Comparison of ENCODE assay signal across 26 mouse cellular contexts in the genomic region with DNA sequence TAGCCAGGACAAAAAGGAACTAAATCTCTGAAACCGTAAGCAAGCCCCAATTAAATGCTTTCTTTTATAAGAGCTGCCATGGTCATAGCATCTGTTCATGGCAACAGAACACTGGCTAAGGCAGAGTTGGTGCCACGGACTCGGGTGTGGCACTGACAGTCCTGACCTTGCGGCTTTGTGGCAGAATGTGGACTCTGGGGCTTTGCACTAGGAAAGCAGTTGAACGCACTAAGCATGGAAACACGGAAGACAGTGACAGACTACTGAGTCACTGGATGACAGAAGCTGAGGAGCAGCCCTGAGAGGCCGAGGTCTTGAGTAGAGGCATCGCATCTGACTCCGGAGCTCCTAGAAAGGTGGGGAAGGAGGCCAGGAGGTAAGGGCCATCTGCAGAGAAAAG. TPM values are rescaled to one million over a fixed set of nuclear protein-coding genes. Genes with fewer than 3 reads are reported as not detected.
DNase-seq lines count a peak whose midpoint lies in the region; ATAC-seq and TF ChIP-seq lines count a peak whose summit lies in the region.
"Had no signal": no experiment of that assay in that cellular context is flagged by ENCODE, and none has a peak within 500 bp of the region (broad histone marks: within the 10 kb centered on the region; RNA-seq: fewer than 3 reads in every experiment).

No protein-coding gene starts in this region.

- no peaks in the 10 kb centered on the region for H3K4me1 ChIP-seq in midbrain, embryonic 11.5 days (ENCODE audit: control insufficient read depth, insufficient read depth, low read length)
- H3K4me1 ChIP-seq in midbrain, postnatal 0 days (ENCODE audit: insufficient read depth, low read length): no peaks in the 10 kb centered on the region
- H3K4me1 ChIP-seq in small intestine, adult 2 months (ENCODE audit: control insufficient read depth, insufficient read depth, insufficient read length, low read length): peaks cover 9% of the 10 kb centered on the region; the same call in 1 of the 2 replicates
- H3K4me1 ChIP-seq in cerebellum, adult 2 months (ENCODE audit: control insufficient read depth, insufficient read depth, low read length): peaks cover 10% of the 10 kb centered on the region

- no peak for ATAC-seq in midbrain, embryonic 11.5 days (ENCODE audit: low FRiP score)
- ATAC-seq in midbrain, postnatal 0 days (ENCODE audit: low FRiP score): no peak
- no peak for ATAC-seq in activated CD4-positive, CD25-positive, alpha-beta regulatory T cell, adult 4 months
- ATAC-seq: CD4-positive, CD25-positive, alpha-beta regulatory T cell, adult 4 months; Patski had no signal

- H3K9ac ChIP-seq in midbrain, embryonic 11.5 days (ENCODE audit: low read length): no peak overlapping the region
- no peak overlapping the region for H3K9ac ChIP-seq in midbrain, postnatal 0 days (replicated peaks; ENCODE audit: low read length, poor library complexity, severe bottlenecking)

- no peak overlapping the region for H3K27ac ChIP-seq in midbrain, embryonic 11.5 days (ENCODE audit: low read depth, low read length)
- no peak overlapping the region for H3K27ac ChIP-seq in midbrain, postnatal 0 days (ENCODE audit: low read depth, low read length)
- H3K27ac ChIP-seq in small intestine, adult 2 months (ENCODE audit: insufficient read depth, low read depth, low read length): peak overlapping the region; percentile 47; the same call in 1 of the 2 replicates
- no peak overlapping the region for H3K27ac ChIP-seq in cerebellum, adult 2 months (ENCODE audit: insufficient read depth, low read length)

- H3K4me2 ChIP-seq in midbrain, embryonic 11.5 days: no peak overlapping the region
- H3K4me2 ChIP-seq in midbrain, postnatal 0 days (ENCODE audit: low read depth, low read length, poor library complexity, severe bottlenecking): no peak overlapping the region

- WGBS in midbrain, embryonic 11.5 days: 93% methylated on average over 9 of the region's 9 CpGs
- WGBS in midbrain, postnatal 0 days: 98% methylated on average over 9 of the region's 9 CpGs
- 81% methylated on average over 9 of the region's 9 CpGs for WGBS in small intestine, adult 2 months
- WGBS in cerebellum, adult 2 months: 95% methylated on average over 9 of the region's 9 CpGs

- no peak for TF ChIP-seq POLR2A in small intestine, adult 2 months (IDR thresholded peaks at IDR 0.05; ENCODE audit: low read depth, low read length)
- TF ChIP-seq POLR2A in cerebellum, adult 2 months (IDR thresholded peaks at IDR 0.05; ENCODE audit: borderline replicate concordance, insufficient read depth, low read length): no peak

- H3K27me3 ChIP-seq in midbrain, embryonic 11.5 days (ENCODE audit: control insufficient read depth, insufficient read depth, low read length): no peaks in the 10 kb centered on the region
- H3K27me3 ChIP-seq in midbrain, postnatal 0 days (ENCODE audit: insufficient read depth, low read length): no peaks in the 10 kb centered on the region
- no peaks in the 10 kb centered on the region for H3K27me3 ChIP-seq in small intestine, adult 2 months (ENCODE audit: control insufficient read depth, insufficient read depth, low read length)
- H3K27me3 ChIP-seq in cerebellum, adult 2 months (ENCODE audit: control insufficient read depth, insufficient read depth, low read length): no peaks in the 10 kb centered on the region
- H3K27me3 ChIP-seq: CH12.LX, Patski had no signal

- no peaks in the 10 kb centered on the region for H3K9me3 ChIP-seq in midbrain, embryonic 11.5 days (ENCODE audit: control insufficient read depth, low read length)
- no peaks in the 10 kb centered on the region for H3K9me3 ChIP-seq in midbrain, postnatal 0 days (ENCODE audit: low read length)
- H3K9me3 ChIP-seq: G1E had no signal

- TF ChIP-seq CTCF in midbrain, postnatal 0 days (IDR thresholded peaks at IDR 0.05): no peak
- no peak for TF ChIP-seq CTCF in small intestine, adult 2 months (IDR thresholded peaks at IDR 0.05; ENCODE audit: extremely low read depth, insufficient read length, insufficient replicate concordance, low read depth, low read length)
- TF ChIP-seq CTCF in cerebellum, adult 2 months (IDR thresholded peaks at IDR 0.05; ENCODE audit: borderline replicate concordance, insufficient read depth, low read depth, low read length): no peak

- peak; percentile 21 for DNase-seq in midbrain, embryonic 11.5 days (ENCODE audit: low spot score, missing footprints)
- no peak for DNase-seq in midbrain, postnatal 0 days (ENCODE audit: low spot score)
- DNase-seq in 3134 (ENCODE audit: extremely low read depth, insufficient read length, low spot score): peak; percentile 63
- peak; percentile 53 for DNase-seq in 3T3-L1 (ENCODE audit: low read depth, low spot score)
- no peak for DNase-seq in adrenal gland, adult 18-20 months (ENCODE audit: low spot score in 2 of 2)
- no peak for DNase-seq in cerebellum, adult 2 months
- DNase-seq: adrenal gland, adult 2 months; adrenal gland, adult 8-10 months; adrenal gland, postnatal 10 days; adrenal gland, postnatal 14 days; adrenal gland, postnatal 25 days; adrenal gland, postnatal 36 days; B cell, adult 2 months; cerebellum, adult 11 months; cerebellum, adult 11-12 months; cerebellum, adult 18-20 months; cerebellum, adult 8-10 months; cerebellum, adult 9-10 months; cerebellum, adult 9-11 months had no signal

- peaks cover 58% of the 10 kb centered on the region for H3K36me3 ChIP-seq in midbrain, embryonic 11.5 days (ENCODE audit: control insufficient read depth, insufficient read depth, low read length)
- peaks cover 82% of the 10 kb centered on the region for H3K36me3 ChIP-seq in midbrain, postnatal 0 days (ENCODE audit: insufficient read depth, low read length)
- H3K36me3 ChIP-seq in small intestine, adult 2 months (ENCODE audit: control insufficient read depth, insufficient read depth, low read length): peaks cover 17% of the 10 kb centered on the region

- no peak overlapping the region for H3K4me3 ChIP-seq in midbrain, embryonic 11.5 days (ENCODE audit: low read depth, low read length)
- H3K4me3 ChIP-seq in midbrain, postnatal 0 days (ENCODE audit: low read depth, low read length): no peak overlapping the region
- no peak overlapping the region for H3K4me3 ChIP-seq in small intestine, adult 2 months (ENCODE audit: low read depth, low read length)
- H3K4me3 ChIP-seq in cerebellum, adult 2 months (replicated peaks; ENCODE audit: insufficient read depth, low read depth, low read length): no peak overlapping the region

RNA-seq across cellular contexts. Expression of gene Kremen2, which starts 11.9 kb away (rescaled TPM):
- polyA plus RNA-seq in midbrain, embryonic 11.5 days (2014; fragmentation: Nextera tagmentation; extraction: Ambion mirVana): 0.58 and 0.63 TPM in 2 replicates
- total RNA-seq in midbrain, postnatal 0 days (2014; rRNA removed): 0.38 and 2.5 TPM in 2 replicates
- 1.3 TPM in 2 replicates for polyA plus RNA-seq in midbrain, postnatal 0 days (2015; fragmentation: Nextera tagmentation; extraction: Ambion mirVana)
- 1.5 and 2.9 TPM in 2 replicates for polyA plus RNA-seq in small intestine, adult 2 months (2012; rRNA removed)
- 1 to 10 TPM in 1 of 2 experiments, under 1 TPM in 1; 0.71 to 1.2 TPM for polyA plus RNA-seq in activated CD4-positive, CD25-positive, alpha-beta regulatory T cell, adult 4 months (2017; shearing (Covaris generic))
- total RNA-seq in adrenal gland, adult 18-20 months (2021): under 1 TPM in 1 of 2 experiments, not detected in 1; 0.13 TPM
- 0.57 and 0.84 TPM in 2 replicates for polyA plus RNA-seq in cerebellum, adult 2 months (2012; rRNA removed)
- total RNA-seq: adrenal gland, adult 2 months; adrenal gland, postnatal 10 days; adrenal gland, postnatal 14 days; adrenal gland, postnatal 25 days; adrenal gland, postnatal 36 days; MEL had no signal
- polyA plus RNA-seq: Patski had no signal

RNA-seq across cellular contexts. Expression of gene Flywch1, which starts 13.8 kb away (rescaled TPM):
- 125 and 142 TPM in 2 replicates for polyA plus RNA-seq in midbrain, embryonic 11.5 days (2014; fragmentation: Nextera tagmentation; extraction: Ambion mirVana)
- 248 and 253 TPM in 2 replicates for total RNA-seq in midbrain, postnatal 0 days (2014; rRNA removed)
- polyA plus RNA-seq in midbrain, postnatal 0 days (2015; fragmentation: Nextera tagmentation; extraction: Ambion mirVana): 188 TPM in 2 replicates
- polyA plus RNA-seq in small intestine, adult 2 months (2012; rRNA removed): 16.5 and 34.1 TPM in 2 replicates
- polyA plus RNA-seq in activated CD4-positive, CD25-positive, alpha-beta regulatory T cell, adult 4 months (2017; shearing (Covaris generic)): 10 to 100 TPM; 13.2 to 13.3 TPM
- 10 to 100 TPM; 72.5 to 89.3 TPM for total RNA-seq in adrenal gland, adult 18-20 months (2021)
- polyA plus RNA-seq in cerebellum, adult 2 months (2012; rRNA removed): 341 and 366 TPM in 2 replicates

RNA-seq across cellular contexts. Expression of gene Paqr4, which starts 16.9 kb away (rescaled TPM):
- 29.5 and 30.2 TPM in 2 replicates for polyA plus RNA-seq in midbrain, embryonic 11.5 days (2014; fragmentation: Nextera tagmentation; extraction: Ambion mirVana)
- 83.6 and 103 TPM in 2 replicates for total RNA-seq in midbrain, postnatal 0 days (2014; rRNA removed)
- 66.0 and 73.8 TPM in 2 replicates for polyA plus RNA-seq in midbrain, postnatal 0 days (2015; fragmentation: Nextera tagmentation; extraction: Ambion mirVana)
- polyA plus RNA-seq in small intestine, adult 2 months (2012; rRNA removed): 112 and 152 TPM in 2 replicates
- 1 to 10 TPM in 1 of 2 experiments, under 1 TPM in 1; 0.91 to 2.7 TPM for polyA plus RNA-seq in activated CD4-positive, CD25-positive, alpha-beta regulatory T cell, adult 4 months (2017; shearing (Covaris generic))
- total RNA-seq in adrenal gland, adult 18-20 months (2021): 10 to 100 TPM in 1 of 2 experiments, 1 to 10 TPM in 1; 8.5 to 12.7 TPM
- 92.0 and 104 TPM in 2 replicates for polyA plus RNA-seq in cerebellum, adult 2 months (2012; rRNA removed)

RNA-seq across cellular contexts. Expression of gene Flywch2, which starts 28.3 kb away (rescaled TPM):
- polyA plus RNA-seq in midbrain, embryonic 11.5 days (2014; fragmentation: Nextera tagmentation; extraction: Ambion mirVana): 20.4 and 20.9 TPM in 2 replicates
- total RNA-seq in midbrain, postnatal 0 days (2014; rRNA removed): 94.8 and 96.5 TPM in 2 replicates
- polyA plus RNA-seq in midbrain, postnatal 0 days (2015; fragmentation: Nextera tagmentation; extraction: Ambion mirVana): 128 and 133 TPM in 2 replicates
- 6.3 and 6.6 TPM in 2 replicates for polyA plus RNA-seq in small intestine, adult 2 months (2012; rRNA removed)
- 1 to 10 TPM; 2.2 to 3.2 TPM for polyA plus RNA-seq in activated CD4-positive, CD25-positive, alpha-beta regulatory T cell, adult 4 months (2017; shearing (Covaris generic))
- 10 to 100 TPM in 1 of 2 experiments, 1 to 10 TPM in 1; 8.2 to 10.9 TPM for total RNA-seq in adrenal gland, adult 18-20 months (2021)
- 50.5 and 54.8 TPM in 2 replicates for polyA plus RNA-seq in cerebellum, adult 2 months (2012; rRNA removed)
- total RNA-seq: CH12.LX, G1E had no signal
- polyA plus RNA-seq: G1E had no signal

RNA-seq across cellular contexts. Expression of gene Pkmyt1, which starts 31.4 kb away (rescaled TPM):
- polyA plus RNA-seq in midbrain, embryonic 11.5 days (2014; fragmentation: Nextera tagmentation; extraction: Ambion mirVana): 29.3 and 33.7 TPM in 2 replicates
- total RNA-seq in midbrain, postnatal 0 days (2014; rRNA removed): 18.3 and 18.4 TPM in 2 replicates
- 18.0 and 18.3 TPM in 2 replicates for polyA plus RNA-seq in midbrain, postnatal 0 days (2015; fragmentation: Nextera tagmentation; extraction: Ambion mirVana)
- polyA plus RNA-seq in small intestine, adult 2 months (2012; rRNA removed): 25.0 and 42.3 TPM in 2 replicates
- polyA plus RNA-seq in activated CD4-positive, CD25-positive, alpha-beta regulatory T cell, adult 4 months (2017; shearing (Covaris generic)): 10 to 100 TPM; 12.2 to 13.0 TPM
- total RNA-seq in adrenal gland, adult 18-20 months (2021): 1 to 10 TPM; 2.1 to 2.4 TPM
- polyA plus RNA-seq in cerebellum, adult 2 months (2012; rRNA removed): 10.3 and 10.6 TPM in 2 replicates

Comparison
In these comparisons a context has a peak if more than half of its experiments do, and no peak if none do; other contexts are left out.
1. DNase-seq: peak in midbrain, embryonic 11.5 days (single experiment), 3134 (single experiment) and 3T3-L1 (single experiment); none in midbrain, postnatal 0 days (single experiment), adrenal gland, adult 18-20 months (0 of 2) and cerebellum, adult 2 months (0 of 2).